In the genomic region with DNA sequence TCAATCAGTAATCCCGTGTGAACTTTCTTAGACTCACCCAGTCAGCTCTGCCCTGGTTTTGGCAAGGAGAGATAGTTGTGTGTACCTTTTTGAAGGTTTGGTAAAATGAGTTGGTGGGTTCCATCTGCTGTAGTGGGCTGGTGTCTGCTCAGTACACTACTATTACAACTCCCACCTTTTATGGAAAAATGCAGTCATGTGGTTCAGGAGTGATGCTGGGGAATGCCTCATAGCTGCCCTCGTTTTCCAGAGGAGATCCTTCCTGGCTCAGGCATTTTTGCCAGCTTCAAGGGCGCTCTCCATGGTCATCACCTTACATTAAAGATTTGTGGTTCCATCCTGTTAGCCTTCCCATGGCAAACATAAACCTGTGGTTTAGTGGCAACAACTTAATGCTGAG, we compare ENCODE assay signal across 9 mouse cellular contexts. TPM values are rescaled to one million over a fixed set of nuclear protein-coding genes. Genes with fewer than 3 reads are reported as not detected.
DNase-seq lines count a peak whose midpoint lies in the region; ATAC-seq lines count a peak whose summit lies in the region.
"Had no signal": no experiment of that assay in that cellular context is flagged by ENCODE, and none has a peak within 500 bp of the region (broad histone marks: within the 10 kb centered on the region; RNA-seq: fewer than 3 reads in every experiment).

No protein-coding gene starts in this region.

- no peaks in the 10 kb centered on the region for H3K9me3 ChIP-seq in neural tube, embryonic 12.5 days
- no peaks in the 10 kb centered on the region for H3K9me3 ChIP-seq in liver, embryonic 11.5 days (ENCODE audit: control insufficient read depth, low read length)
- H3K9me3 ChIP-seq in stomach, embryonic 16.5 days (replicated peaks; ENCODE audit: control insufficient read depth, low read length), result no peaks in the 10 kb centered on the region

- peaks cover 34% of the 10 kb centered on the region for H3K4me1 ChIP-seq in neural tube, embryonic 12.5 days
- H3K4me1 ChIP-seq in liver, embryonic 11.5 days (replicated peaks; ENCODE audit: control insufficient read depth, insufficient read depth, low read length), result peaks cover 21% of the 10 kb centered on the region
- peaks cover 17% of the 10 kb centered on the region for H3K4me1 ChIP-seq in stomach, embryonic 16.5 days (ENCODE audit: control insufficient read depth, insufficient read depth, low read length)

- H3K4me3 ChIP-seq in neural tube, embryonic 12.5 days, result no peak overlapping the region
- H3K4me3 ChIP-seq in liver, embryonic 11.5 days (ENCODE audit: low read depth, low read length), result 0 out of 2 replicates have a peak overlapping the region, but pooled peaks have one; percentile 95
- no peak overlapping the region; the same call in 1 of the 2 replicates for H3K4me3 ChIP-seq in stomach, embryonic 16.5 days (replicated peaks; ENCODE audit: low read length)

- no peaks in the 10 kb centered on the region for H3K36me3 ChIP-seq in neural tube, embryonic 12.5 days
- no peaks in the 10 kb centered on the region; the same call in 1 of the 2 replicates for H3K36me3 ChIP-seq in liver, embryonic 11.5 days (ENCODE audit: control insufficient read depth, insufficient read depth, low read length)
- no peaks in the 10 kb centered on the region for H3K36me3 ChIP-seq in stomach, embryonic 16.5 days (ENCODE audit: control insufficient read depth, insufficient read depth, low read length)

- H3K27ac ChIP-seq in neural tube, embryonic 12.5 days, result no peak overlapping the region
- no peak overlapping the region for H3K27ac ChIP-seq in liver, embryonic 11.5 days (ENCODE audit: low read depth, low read length)
- no peak overlapping the region for H3K27ac ChIP-seq in stomach, embryonic 16.5 days (ENCODE audit: low read length)
- H3K27ac ChIP-seq: layer of hippocampus, adult 2 months had no signal

- ATAC-seq in neural tube, embryonic 12.5 days (ENCODE audit: low FRiP score, low read depth), result no peak
- ATAC-seq in liver, embryonic 11.5 days (replicated peaks; ENCODE audit: low FRiP score), result no peak
- no peak for ATAC-seq in stomach, embryonic 16.5 days (ENCODE audit: insufficient read depth, low FRiP score)

- 0 out of 2 replicates have a peak overlapping the region, but pooled peaks have one; percentile 88 for H3K9ac ChIP-seq in neural tube, embryonic 12.5 days
- H3K9ac ChIP-seq in liver, embryonic 11.5 days (ENCODE audit: low read depth, low read length), result 0 out of 2 replicates have a peak overlapping the region, but pooled peaks have one; percentile 20
- H3K9ac ChIP-seq in stomach, embryonic 16.5 days (ENCODE audit: low read length), result 0 out of 2 replicates have a peak overlapping the region, but pooled peaks have one; percentile 0

- WGBS in neural tube, embryonic 12.5 days, result 60% methylated on average over 3 of the region's 3 CpGs
- 66% methylated on average over 3 of the region's 3 CpGs for WGBS in liver, embryonic 11.5 days
- 45% methylated on average over 3 of the region's 3 CpGs for WGBS in stomach, embryonic 16.5 days

- no peaks in the 10 kb centered on the region for H3K27me3 ChIP-seq in neural tube, embryonic 12.5 days (replicated peaks)
- no peaks in the 10 kb centered on the region for H3K27me3 ChIP-seq in liver, embryonic 11.5 days (replicated peaks; ENCODE audit: control insufficient read depth, insufficient read depth, low read length)
- no peaks in the 10 kb centered on the region for H3K27me3 ChIP-seq in stomach, embryonic 16.5 days (ENCODE audit: control insufficient read depth, insufficient read depth, low read length)

- peak; percentile 72 for DNase-seq in heart, adult 11 months
- DNase-seq in heart, adult 8-10 months (ENCODE audit: low spot score), result no peak
- no peak for DNase-seq in neural tube, embryonic 10.5 days (ENCODE audit: extremely low spot score, low spot score)
- no peak for DNase-seq in liver, embryonic 11.5 days (ENCODE audit: low spot score)
- DNase-seq in embryo, embryonic 11 days, result no peak
- DNase-seq in ovary, postnatal 36 days (ENCODE audit: low spot score), result no peak

- H3K4me2 ChIP-seq in neural tube, embryonic 12.5 days (replicated peaks), result peak overlapping the region; percentile 97
- peak overlapping the region; percentile 94 for H3K4me2 ChIP-seq in liver, embryonic 11.5 days
- peak overlapping the region; percentile 94 for H3K4me2 ChIP-seq in stomach, embryonic 16.5 days (ENCODE audit: low read depth, low read length)

RNA-seq across cellular contexts. Expression of gene Tent4b, which starts 2.6 kb away (rescaled TPM):
- total RNA-seq in heart, adult 8-10 months (2022), result 10 to 100 TPM; 17.2 to 20.5 (median 18.7) TPM
- 12.2 and 13.2 TPM in 2 replicates for polyA plus RNA-seq in neural tube, embryonic 12.5 days (2016; fragmentation: Nextera tagmentation; extraction: Ambion mirVana)
- polyA plus RNA-seq in liver, embryonic 11.5 days (2014; fragmentation: Nextera tagmentation; extraction: Ambion mirVana), result 11.2 and 11.9 TPM in 2 replicates
- polyA plus RNA-seq in stomach, embryonic 16.5 days (2015; fragmentation: Nextera tagmentation; extraction: Ambion mirVana), result 5.6 and 5.9 TPM in 2 replicates

Comparison
In these comparisons a context has a peak if more than half of its experiments do, and no peak if none do; other contexts are left out.
1. H3K9ac ChIP-seq: peak in every context shown above with its lines; median percentile 88 in neural tube, embryonic 12.5 days; 20 in liver, embryonic 11.5 days; 0 in stomach, embryonic 16.5 days.